12 mouse cellular contexts compared by ENCODE assay signal in the genomic region with DNA sequence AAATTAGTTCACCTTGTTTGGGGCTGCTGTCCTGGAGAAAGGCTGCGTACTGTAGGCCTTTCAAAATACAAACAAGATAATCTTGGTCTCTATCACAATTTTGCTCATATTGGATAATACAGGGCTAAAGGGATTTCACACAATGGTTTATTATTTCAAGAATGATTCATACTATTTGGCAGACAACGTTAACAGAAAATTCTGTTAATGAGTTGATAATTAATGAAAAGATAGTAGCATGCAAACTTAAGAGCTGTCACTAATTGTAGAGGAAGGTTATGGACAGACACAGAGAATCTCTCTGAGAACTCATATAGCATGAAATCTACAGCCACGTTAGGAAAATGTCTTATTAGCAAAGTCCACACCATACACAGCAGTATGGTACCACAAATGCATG.
"Had no signal": no experiment of that assay in that cellular context is flagged by ENCODE, and none has a peak within 500 bp of the region (broad histone marks: within the 10 kb centered on the region; RNA-seq: fewer than 3 reads in every experiment).

No protein-coding gene starts in this region.

- ATAC-seq: lung, postnatal 0 days had no signal

- DNase-seq: liver, postnatal 0 days; lung, adult 2 months; lung, postnatal 14 days; lung, postnatal 36 days; right cerebral cortex, adult 18-20 months; right cerebral cortex, postnatal 25 days; right cerebral cortex, postnatal 4 days; spleen, adult 18-20 months; thymus, adult 18-20 months; thymus, postnatal 25 days; thymus, postnatal 4 days had no signal
